Mouse (Mus musculus): ENCODE data around the gene Psg28.
"Not testable (repeated sequence)": the region's sequence is repeated elsewhere in the genome, so short reads cannot be mapped to it uniquely, and the experiment has no call there.

Psg28 gene

DNA sequence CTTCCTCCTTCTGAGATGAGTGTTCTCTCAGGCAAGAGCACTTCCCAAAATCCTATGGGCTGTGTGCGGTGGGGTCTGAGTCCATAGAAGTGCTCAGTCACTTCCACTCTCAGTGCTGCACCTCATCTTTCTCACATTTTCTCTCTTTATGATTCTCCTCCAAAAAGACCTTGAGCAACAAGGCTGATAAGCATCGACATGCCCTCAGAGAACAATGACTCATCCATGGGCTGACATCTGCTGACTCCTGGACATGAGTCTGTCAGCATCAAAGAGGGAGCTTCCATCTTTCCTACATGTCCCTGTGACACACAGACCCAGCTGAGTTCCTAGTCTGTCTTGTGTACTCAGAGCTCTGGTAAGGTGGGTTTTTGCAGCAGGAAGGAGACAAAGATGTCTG, at the start of gene Psg28:
Gene Psg28 (minus strand): TSS at position 101 of the 400 bp plus-strand sequence.
- not testable (repeated sequence) for DNase-seq

DNA sequence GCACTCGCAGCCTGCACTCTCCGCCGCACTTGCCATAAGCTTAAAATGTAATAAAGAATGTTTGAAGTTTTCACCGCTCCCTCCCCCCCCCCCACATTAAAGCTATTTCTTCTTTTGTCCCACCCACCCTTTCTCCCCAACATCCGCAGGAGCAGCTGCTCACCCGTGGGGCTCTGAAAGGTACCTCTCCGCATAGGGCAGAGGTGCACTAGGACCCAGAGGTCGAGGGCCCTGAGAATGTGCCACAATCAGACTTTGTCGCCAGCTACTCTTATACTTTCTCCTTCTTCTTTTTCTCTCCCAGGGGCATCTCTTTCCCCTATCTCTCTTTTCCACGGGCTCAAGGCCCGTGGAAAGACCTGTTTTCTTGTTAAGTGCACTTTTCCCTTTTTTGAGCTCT, 28.4 kb downstream of the Psg28 start:
- peak in 1 of 2 experiments; percentile 17 for DNase-seq

DNA sequence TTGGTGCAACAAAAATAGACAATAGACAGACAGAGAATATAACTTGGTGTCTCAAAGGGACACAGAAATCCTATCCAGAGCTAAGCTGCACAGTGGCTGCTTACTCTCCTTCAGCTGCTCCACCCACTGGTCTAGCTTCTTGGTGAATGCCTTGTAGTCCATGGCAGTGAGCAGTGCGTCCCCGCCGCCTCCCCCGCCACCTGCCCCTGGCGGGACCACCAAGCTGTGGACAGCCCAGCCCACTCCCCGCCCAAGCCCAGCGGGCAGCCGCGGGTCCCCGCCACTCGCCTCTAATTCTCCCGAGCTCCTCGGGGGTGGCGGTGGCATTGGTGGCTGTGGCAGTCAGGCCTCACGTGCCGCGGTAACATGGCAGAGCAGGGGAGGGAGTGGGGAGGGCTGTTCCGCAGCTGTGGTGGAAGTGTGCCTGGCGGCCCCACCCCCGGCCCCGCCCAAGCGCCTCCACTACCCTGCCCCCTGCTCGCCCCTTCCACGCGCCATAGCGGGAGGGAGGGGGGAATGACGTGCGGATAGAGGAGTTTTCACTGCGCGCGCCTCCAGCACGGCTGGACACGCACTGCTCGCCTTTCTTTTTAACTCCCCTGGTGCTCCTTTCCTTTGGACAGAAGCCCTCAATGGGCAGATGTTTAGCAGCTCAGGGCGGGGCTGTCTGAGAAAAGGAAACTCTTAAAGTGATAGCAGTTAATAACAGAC, 29.2 kb downstream of the Psg28 start:
- peak; percentile 28 to 46 for DNase-seq

DNA sequence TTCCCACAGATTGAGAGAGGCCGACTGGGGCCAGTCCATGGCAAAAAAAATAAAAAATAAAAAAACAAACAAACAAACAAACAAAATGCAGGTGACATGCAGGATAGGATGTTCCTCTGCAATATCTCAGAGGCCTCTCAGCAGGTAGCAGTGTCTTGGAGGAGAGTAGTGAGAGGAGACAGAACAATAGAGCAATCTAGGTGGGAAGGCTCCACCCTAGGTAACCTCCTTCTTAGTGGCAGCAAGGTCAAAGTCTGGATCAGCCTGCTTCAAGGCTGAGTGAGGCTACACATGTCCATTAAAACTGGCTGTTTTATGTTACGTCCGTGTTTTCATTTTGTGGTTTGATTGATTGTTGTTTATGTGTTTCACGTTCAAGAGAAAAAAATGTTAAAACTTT, 40.4 kb downstream of the Psg28 start:
- DNase-seq: not testable (repeated sequence)

DNA sequence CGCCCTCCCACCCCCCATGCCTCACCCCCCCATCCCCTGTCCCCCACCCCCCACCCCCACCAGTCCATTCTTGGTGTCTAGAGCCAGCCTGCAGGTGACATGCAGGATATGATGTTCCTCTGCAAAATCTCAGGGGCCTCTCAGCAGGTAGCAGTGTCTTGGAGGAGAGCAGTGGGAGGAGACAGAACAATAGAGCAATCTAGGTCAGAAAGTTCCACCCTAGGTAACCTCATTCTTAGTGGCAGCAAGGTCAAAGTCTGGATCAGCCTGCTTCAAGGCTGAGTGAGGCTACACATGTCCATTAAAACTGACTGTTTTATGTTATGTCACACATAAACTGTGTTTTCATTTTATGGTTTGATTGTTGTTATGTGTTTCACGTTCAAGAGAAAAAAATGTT, 53.5 kb downstream of the Psg28 start:
- no peak for DNase-seq
